Mouse (Mus musculus): ENCODE measurements around the gene H2afy2. TPM values are rescaled to one million over a fixed set of nuclear protein-coding genes. Genes with fewer than 3 reads are reported as not detected.

The H2afy2 gene
- polyA plus RNA-seq, 1 experiment from 2014 or later, result 202 TPM

DNA sequence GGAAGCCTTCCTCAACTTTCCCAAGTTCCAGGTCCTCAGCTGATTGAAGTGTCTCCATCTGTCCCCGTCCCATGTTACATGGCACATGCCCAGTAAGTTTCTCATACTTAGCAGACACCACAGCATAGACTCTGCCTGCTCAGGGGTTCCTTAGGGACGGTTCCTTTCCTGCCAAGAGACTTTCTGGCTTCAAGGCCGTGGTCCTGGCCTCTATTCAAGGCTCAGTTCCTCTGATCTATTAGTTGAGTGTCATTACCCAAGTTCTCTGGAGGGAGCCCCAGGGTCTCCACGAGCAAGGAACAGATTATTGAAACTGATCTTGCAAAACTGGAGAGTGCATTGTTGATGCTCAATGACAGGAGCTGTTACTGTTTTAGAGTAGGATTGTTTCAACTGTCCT, 79.3 kb downstream of the H2afy2 start:
- 82% methylated on average over 4 of the region's 4 CpGs for WGBS
- no peak for ATAC-seq (ENCODE audit: low FRiP score)
- no peak for DNase-seq (ENCODE audit: low spot score)

GRCm38 (mm10) chr10:61697028-61697427, 86.9 kb downstream of the H2afy2 start:
- WGBS, result 82% methylated on average over 2 of the region's 2 CpGs
- H3K9me3 ChIP-seq (ENCODE audit: control insufficient read depth, low read length), result no peaks in the 10 kb centered on the region
- ATAC-seq (ENCODE audit: low FRiP score), result no peak
- peak overlapping the region; percentile 79; the same call in 1 of the 2 replicates for H3K9ac ChIP-seq
- peak overlapping the region; percentile 98 for H3K4me3 ChIP-seq (replicated peaks; ENCODE audit: low read length)
- no peak for DNase-seq (ENCODE audit: low spot score)
- H3K36me3 ChIP-seq (replicated peaks; ENCODE audit: control insufficient read depth, insufficient read depth), result peaks cover 28% of the 10 kb centered on the region
- H3K27me3 ChIP-seq (ENCODE audit: control insufficient read depth, insufficient read depth, low read length), result no peaks in the 10 kb centered on the region
- peak overlapping the region; percentile 100 for H3K4me2 ChIP-seq (replicated peaks)
- no peak overlapping the region for H3K27ac ChIP-seq
- H3K4me1 ChIP-seq (replicated peaks; ENCODE audit: control insufficient read depth, insufficient read depth, low read length), result peaks cover 17% of the 10 kb centered on the region

More for the DNA sequence above, 79.3 kb downstream of the H2afy2 start:
- no peak overlapping the region for H3K27ac ChIP-seq
- H3K4me1 ChIP-seq (replicated peaks; ENCODE audit: control insufficient read depth, insufficient read depth, low read length), result no peaks in the 10 kb centered on the region
- no peak overlapping the region for H3K4me3 ChIP-seq (replicated peaks; ENCODE audit: low read length)
- no peak overlapping the region for H3K4me2 ChIP-seq (replicated peaks)
- no peaks in the 10 kb centered on the region for H3K27me3 ChIP-seq (ENCODE audit: control insufficient read depth, insufficient read depth, low read length)
- peaks cover 16% of the 10 kb centered on the region for H3K36me3 ChIP-seq (replicated peaks; ENCODE audit: control insufficient read depth, insufficient read depth)
- H3K9ac ChIP-seq, result no peak overlapping the region
- H3K9me3 ChIP-seq (ENCODE audit: control insufficient read depth, low read length), result no peaks in the 10 kb centered on the region

GRCm38 (mm10) chr10:61696560-61696823, 87.5 kb downstream of the H2afy2 start:
- WGBS, result 15% methylated on average over 19 of the region's 19 CpGs
- no peak overlapping the region for H3K27ac ChIP-seq
- H3K9ac ChIP-seq, result peak overlapping the region; percentile 79
- H3K9me3 ChIP-seq (ENCODE audit: control insufficient read depth, low read length), result no peaks in the 10 kb centered on the region
- ATAC-seq (ENCODE audit: low FRiP score) (no peak), DNase-seq (ENCODE audit: low spot score) (no peak)
- H3K4me2 ChIP-seq (replicated peaks), result peak overlapping the region; percentile 100
- H3K36me3 ChIP-seq (replicated peaks; ENCODE audit: control insufficient read depth, insufficient read depth), result peaks cover 28% of the 10 kb centered on the region
- no peaks in the 10 kb centered on the region for H3K27me3 ChIP-seq (ENCODE audit: control insufficient read depth, insufficient read depth, low read length)
- peaks cover 17% of the 10 kb centered on the region for H3K4me1 ChIP-seq (replicated peaks; ENCODE audit: control insufficient read depth, insufficient read depth, low read length)
- H3K4me3 ChIP-seq (replicated peaks; ENCODE audit: low read length), result peak overlapping the region; percentile 98

DNA sequence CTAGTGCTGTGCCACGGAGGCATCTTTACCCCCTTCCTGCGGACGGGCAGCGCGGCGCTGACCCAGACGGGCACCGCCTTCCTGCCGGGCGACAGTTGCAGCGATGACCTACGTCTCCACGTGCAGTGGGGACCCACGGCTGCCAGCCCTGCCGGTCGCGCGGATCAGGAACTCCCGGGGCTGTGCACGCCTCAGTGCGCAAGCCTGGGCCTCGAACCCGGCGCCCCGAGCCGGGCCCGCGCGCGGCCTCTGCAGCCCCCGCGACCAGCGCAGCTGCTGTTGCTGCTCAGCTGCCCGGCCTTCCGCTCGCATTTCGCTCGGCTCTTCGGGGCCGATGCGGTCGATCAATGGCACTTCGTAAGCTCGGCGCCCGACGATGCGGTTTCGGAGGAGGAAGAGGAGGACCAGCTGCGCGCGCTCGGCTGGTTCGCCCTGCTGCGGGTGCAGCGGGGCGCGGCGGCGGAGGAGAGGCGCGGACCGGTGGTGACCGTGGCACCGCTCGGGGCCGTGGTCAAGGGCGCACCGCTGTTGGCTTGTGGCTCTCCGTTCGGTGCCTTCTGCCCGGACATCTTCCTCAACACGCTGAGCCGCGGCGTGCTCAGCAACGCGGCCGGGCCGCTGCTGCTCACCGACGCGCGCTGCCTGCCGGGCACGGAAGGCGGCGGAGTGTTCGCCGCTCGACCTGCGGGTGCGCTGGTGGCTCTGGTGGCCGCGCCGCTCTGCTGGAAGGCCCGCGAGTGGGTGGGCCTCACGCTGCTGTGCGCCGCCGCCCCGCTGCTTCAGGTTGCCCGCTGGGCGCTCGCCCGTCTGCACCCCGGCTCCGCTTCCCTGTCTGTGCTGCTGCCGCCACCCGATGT, 88.0 kb downstream of the H2afy2 start:
- DNase-seq (ENCODE audit: low spot score), result no peak
- under 1% methylated on average over 97 of the region's 111 CpGs for WGBS

DNA sequence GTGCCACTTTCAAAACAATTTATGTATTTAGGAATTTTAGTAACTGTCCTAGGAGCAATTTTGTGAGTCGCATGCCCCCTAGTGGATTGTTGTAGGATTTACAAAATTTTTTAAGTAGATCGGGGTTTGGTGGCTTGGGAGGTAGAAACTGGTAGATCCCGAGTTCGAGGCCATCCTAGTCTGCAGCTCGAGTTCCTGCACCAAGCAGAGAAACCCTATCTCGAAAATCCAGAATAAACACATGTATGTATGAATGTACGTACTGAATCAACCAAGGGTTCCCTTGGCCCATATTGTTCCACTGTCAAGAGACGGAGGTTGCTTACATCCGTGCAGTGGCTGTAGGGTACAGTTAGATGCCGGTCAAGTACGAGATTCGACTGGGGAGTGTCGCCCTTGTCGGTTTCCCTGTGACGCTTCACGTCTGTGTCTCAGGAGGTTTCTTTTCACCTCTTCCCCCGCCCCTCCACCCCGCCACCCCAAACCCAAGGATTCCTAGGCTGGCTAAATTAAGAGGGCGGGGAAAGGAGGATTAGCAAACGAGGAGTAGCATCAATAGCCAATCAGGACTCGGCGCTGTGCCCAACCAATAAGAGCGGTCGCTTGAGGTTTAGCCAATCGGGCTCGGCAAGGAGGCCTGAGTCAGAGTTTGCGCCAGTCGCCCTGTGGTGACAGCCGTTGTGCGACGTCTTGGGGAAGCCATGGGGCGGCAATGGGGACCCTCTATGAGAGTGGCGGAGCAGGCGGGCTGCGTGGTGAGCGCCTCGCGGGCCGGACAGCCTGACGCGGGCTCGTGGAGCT, 88.9 kb downstream of the H2afy2 start, which contains the start of gene Tysnd1:
Gene Tysnd1, plus strand, starts transcription at position 645 of the 801 bp plus-strand sequence.
- DNase-seq (ENCODE audit: low spot score) (peak; percentile 97), ATAC-seq (ENCODE audit: low FRiP score) (peak; percentile 97)
- peak within 1 kb of the TSS; percentile 75 for H3K27ac ChIP-seq
- 1% methylated on average over 42 of the region's 42 CpGs for WGBS
- H3K9ac ChIP-seq, result peak within 1 kb of the TSS; percentile 79
- peak within 1 kb of the TSS; percentile 100 for H3K4me2 ChIP-seq (replicated peaks)
- no peaks in the 10 kb centered on the region for H3K27me3 ChIP-seq (ENCODE audit: control insufficient read depth, insufficient read depth, low read length)
- H3K36me3 ChIP-seq (replicated peaks; ENCODE audit: control insufficient read depth, insufficient read depth), result peaks cover 42% of the 10 kb centered on the region
- H3K4me1 ChIP-seq (replicated peaks; ENCODE audit: control insufficient read depth, insufficient read depth, low read length), result peaks cover 17% of the 10 kb centered on the region
- H3K9me3 ChIP-seq (ENCODE audit: control insufficient read depth, low read length), result no peaks in the 10 kb centered on the region
- H3K4me3 ChIP-seq (replicated peaks; ENCODE audit: low read length), result peak within 1 kb of the TSS; percentile 98

More for the DNA sequence above, 88.0 kb downstream of the H2afy2 start:
- peak; percentile 64; the same call in 1 of the 2 replicates for ATAC-seq (ENCODE audit: low FRiP score)
- Histone ChIP-seq H3K4me1 (replicated peaks; ENCODE audit: control insufficient read depth, insufficient read depth, low read length) (peaks cover 17% of the 10 kb centered on the region), H3K9me3 (ENCODE audit: control insufficient read depth, low read length) (no peaks in the 10 kb centered on the region), H3K4me3 (replicated peaks; ENCODE audit: low read length) (peak overlapping the region; percentile 98), H3K27me3 (ENCODE audit: control insufficient read depth, insufficient read depth, low read length) (no peaks in the 10 kb centered on the region), H3K9ac (peak overlapping the region; percentile 79), H3K27ac (peak overlapping the region; percentile 59; the same call in 1 of the 2 replicates), H3K4me2 (replicated peaks) (peak overlapping the region; percentile 100), H3K36me3 (replicated peaks; ENCODE audit: control insufficient read depth, insufficient read depth) (peaks cover 33% of the 10 kb centered on the region)

GRCm38 (mm10) chr10:61693563-61693962, 90.4 kb downstream of the H2afy2 start:
- no peaks in the 10 kb centered on the region for H3K27me3 ChIP-seq (ENCODE audit: control insufficient read depth, insufficient read depth, low read length)
- peaks cover 51% of the 10 kb centered on the region for H3K36me3 ChIP-seq (replicated peaks; ENCODE audit: control insufficient read depth, insufficient read depth)
- no peak overlapping the region for H3K4me3 ChIP-seq (replicated peaks; ENCODE audit: low read length)
- ATAC-seq (ENCODE audit: low FRiP score), result no peak
- H3K9me3 ChIP-seq (ENCODE audit: control insufficient read depth, low read length), result no peaks in the 10 kb centered on the region
- no peak overlapping the region for H3K9ac ChIP-seq
- no peak overlapping the region for H3K4me2 ChIP-seq (replicated peaks)
- H3K4me1 ChIP-seq (replicated peaks; ENCODE audit: control insufficient read depth, insufficient read depth, low read length), result peaks cover 17% of the 10 kb centered on the region
- WGBS, result 79% methylated on average over 4 of the region's 4 CpGs
- no peak for DNase-seq (ENCODE audit: low spot score)
- H3K27ac ChIP-seq, result no peak overlapping the region

- Histone ChIP-seq H3K27me3 (ENCODE audit: control insufficient read depth, insufficient read depth, low read length) (no peaks in the 10 kb centered on the region), H3K4me2 (replicated peaks) (no peak overlapping the region), H3K27ac (no peak overlapping the region), H3K9me3 (ENCODE audit: control insufficient read depth, low read length) (no peaks in the 10 kb centered on the region), H3K4me1 (replicated peaks; ENCODE audit: control insufficient read depth, insufficient read depth, low read length) (no peaks in the 10 kb centered on the region), H3K4me3 (replicated peaks; ENCODE audit: low read length) (no peak overlapping the region), H3K9ac (no peak overlapping the region), H3K36me3 (replicated peaks; ENCODE audit: control insufficient read depth, insufficient read depth) (peaks cover 90% of the 10 kb centered on the region)
- DNase-seq (ENCODE audit: low spot score) (no peak), ATAC-seq (ENCODE audit: low FRiP score) (no peak)
- WGBS, result 90% methylated on average over 8 of the region's 8 CpGs
Measured at GRCm38 (mm10) chr10:61689405-61689804, 94.5 kb downstream of the H2afy2 start.

Measured in hindbrain, embryonic 14.5 days (tissue).